Mouse (Mus musculus): ENCODE measurements around the gene Wnt5b.

GRCm38 (mm10) chr6:119405310-119405709 lies 138.8 kb downstream of the Wnt5b start:
- TF ChIP-seq CHD2 (IDR thresholded peaks at IDR 0.05; ENCODE audit: low read depth, low read length) (no peak), HCFC1 (IDR thresholded peaks at IDR 0.05; ENCODE audit: borderline replicate concordance, insufficient read depth, low read length) (no peak)
